Mouse (Mus musculus): ENCODE data around the gene Spata18. TPM values are rescaled to one million over a fixed set of nuclear protein-coding genes. Genes with fewer than 3 reads are reported as not detected.

Gene Spata18
- total RNA-seq, 2 experiments from 2014 or later = 0.27 to 0.28 TPM

DNA sequence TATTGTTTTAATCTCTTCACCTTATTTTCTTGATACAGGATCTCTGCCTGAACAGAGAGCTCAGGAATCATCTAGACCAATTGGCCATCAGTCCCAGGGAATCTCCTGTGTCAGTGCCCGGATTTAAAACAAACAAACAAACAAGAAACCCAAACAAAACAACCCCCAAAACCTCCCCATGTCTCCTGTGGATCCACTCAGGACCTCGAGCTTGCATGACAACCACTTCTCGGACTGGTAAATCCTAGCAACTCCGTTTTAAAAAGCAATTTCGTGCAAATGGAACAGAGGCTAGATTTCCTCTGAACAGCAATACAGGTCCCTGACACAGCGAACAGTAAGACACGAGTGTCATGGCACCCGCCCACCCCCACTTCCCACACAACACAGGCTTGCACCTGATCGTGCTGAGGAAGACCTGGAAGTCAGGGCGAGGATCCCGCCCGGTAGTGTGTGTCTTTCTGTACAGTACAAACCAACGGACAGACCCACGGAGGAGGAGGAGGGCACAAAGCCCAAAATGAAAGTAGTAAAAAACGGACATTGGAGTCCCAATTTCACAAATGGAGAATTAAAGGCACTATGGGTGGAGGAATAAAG lies 714 bp upstream of the Spata18 start:
- DNase-seq = peak in 1 of 2 experiments; percentile 33
- intact Hi-C loops (cut with DNase I) = no loop called here

DNA sequence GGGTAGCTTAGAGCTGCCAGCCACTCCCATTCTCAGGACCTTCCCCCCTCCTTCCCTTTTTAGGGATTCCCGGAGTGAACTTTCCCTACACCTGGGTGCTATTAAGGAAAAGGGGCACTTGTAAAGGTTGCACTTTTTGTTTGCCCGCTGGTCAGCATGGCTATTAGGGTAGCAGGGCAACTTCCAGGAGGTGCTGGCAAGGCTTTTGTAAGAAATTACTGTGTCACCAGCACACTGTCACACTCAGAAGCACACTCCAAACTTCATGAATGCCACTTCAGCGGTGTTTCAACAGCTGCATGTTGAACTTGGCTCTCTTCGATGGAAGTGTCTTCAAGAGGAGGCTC lies 649 bp downstream of the Spata18 start:
- no peak for DNase-seq
- intact Hi-C loops (cut with DNase I) = no loop called here

DNA sequence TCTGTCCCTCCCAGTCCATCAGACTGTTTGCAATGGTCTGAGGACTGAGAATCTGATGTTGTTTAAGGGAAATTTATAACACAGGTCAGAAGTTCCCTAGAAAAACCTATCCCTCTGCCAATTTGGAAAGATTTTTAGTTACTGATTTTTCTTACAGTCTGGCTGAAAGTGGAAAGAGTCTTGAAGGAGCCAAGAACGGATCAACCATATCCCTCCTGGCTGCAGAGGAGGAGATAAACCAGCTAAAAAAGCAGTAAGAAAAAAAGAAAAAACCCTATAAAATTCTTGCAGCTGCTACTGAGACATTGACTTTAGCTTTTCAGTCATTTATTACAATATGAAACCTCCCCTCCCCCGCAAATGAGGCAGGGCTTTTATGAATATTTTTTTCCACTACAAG lies 15.5 kb downstream of the Spata18 start:
- DNase-seq = no peak
- intact Hi-C loops (cut with DNase I) = no loop called here

DNA sequence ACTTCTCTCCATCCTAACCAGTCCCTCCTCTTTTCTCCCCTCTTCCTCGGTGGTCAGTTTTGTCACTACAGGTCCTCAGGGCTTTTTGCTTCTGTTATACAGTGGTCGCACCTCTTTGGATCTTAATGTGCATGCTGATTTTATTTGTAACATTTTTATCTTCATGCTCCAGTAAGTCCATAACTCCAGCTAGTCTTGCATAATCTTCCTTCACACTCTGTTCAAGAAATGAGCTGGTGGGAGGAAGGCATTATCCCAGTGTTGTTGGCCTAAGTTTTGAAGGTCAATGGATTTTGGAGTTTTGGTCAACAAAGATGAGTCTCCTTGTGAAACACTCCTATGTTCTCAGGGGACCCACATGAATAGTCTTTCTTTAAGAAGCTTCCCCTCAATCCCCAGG lies 16.7 kb downstream of the Spata18 start:
- intact Hi-C loops (cut with DNase I) = no loop called here
- no peak for DNase-seq

DNA sequence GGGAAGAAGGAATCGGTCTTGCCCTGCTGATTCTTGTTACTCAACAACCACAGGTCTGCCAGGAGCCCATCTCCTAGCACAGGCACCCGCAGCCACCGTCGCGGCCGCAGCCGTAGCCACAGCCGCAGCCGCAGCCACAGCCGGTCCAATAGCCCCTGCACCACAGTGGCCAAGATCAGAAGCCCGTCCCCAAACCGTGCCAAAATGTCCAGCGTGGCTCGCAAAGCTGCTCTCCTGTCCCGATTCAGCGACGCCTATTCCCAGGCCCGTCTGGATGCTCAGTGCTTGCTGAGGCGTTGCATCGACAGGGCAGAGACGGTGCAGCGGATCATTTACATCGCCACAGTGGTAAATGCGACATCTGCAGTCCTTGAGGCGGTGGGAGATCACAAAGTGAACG lies 18.2 kb downstream of the Spata18 start:
- DNase-seq = no peak
- intact Hi-C loops (cut with DNase I) = no loop called here

DNA sequence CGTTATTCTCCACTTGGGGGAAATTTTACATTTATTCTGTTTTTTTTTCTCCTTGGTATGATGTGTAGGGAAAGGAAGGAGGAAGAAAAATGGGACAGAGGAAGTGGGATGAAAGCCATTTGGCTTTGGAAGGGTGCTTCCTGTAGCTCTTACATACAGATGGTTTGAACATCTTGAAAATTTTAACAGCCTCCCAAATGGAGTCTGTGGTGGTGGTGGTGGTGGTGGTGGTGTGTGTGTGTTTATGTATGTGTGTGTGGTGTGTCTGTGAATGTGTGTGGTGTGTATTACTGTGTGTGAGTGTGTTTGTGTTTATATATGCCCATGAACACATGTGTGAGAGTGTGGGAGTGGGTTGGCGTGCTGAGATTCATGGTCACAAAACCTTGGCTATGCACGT lies 24.4 kb downstream of the Spata18 start:
- intact Hi-C loops (cut with DNase I) = no loop called here

DNA sequence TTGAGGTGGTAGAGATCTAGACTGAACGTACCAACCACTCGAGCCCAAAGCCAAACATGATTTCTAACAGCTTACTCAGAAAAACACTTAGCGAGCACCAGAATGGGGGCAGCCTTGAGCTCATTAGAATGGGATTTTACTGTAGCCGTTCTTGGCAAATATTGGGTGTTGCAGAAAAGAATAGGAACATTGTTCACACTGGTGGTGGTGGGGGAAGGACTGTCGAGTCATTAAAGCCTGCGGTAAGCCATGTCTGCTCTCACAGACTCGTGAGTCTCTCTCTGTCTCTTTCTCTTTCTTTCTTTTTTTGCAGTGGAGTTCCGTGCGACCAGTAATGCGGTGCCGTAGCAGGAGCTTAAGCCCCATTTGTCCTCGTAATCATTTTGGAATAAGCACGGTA lies 25.4 kb downstream of the Spata18 start:
- intact Hi-C loops (cut with DNase I) = no loop called here

More for the DNA sequence above, 24.4 kb downstream of the Spata18 start:
- DNase-seq = no peak

DNA sequence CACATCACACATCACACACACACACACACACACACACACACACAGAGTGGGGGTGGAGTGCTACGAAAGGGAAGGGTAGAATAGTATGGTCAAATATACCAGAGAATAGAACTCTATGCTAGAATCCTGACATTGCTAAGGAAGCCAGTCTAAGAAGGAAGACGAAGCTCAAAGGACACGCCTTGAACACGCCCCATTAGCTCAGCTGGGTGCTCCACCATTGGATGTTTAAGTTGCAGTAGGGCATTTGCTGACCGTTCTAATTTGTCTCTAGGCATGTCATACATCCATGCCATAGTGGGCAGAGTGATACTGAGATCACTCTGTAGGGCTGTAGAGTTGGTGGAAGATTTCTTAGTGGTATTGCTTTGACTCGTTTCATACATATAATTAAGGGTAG lies 32.0 kb downstream of the Spata18 start:
- intact Hi-C loops (cut with DNase I) = loop anchor here (10.0 kb wide), 3 partner anchors 252 to 382 kb away; partner anchors contain the start of gene Usp46
- no peak for DNase-seq

More for the DNA sequence above, 25.4 kb downstream of the Spata18 start:
- DNase-seq = no peak

DNA sequence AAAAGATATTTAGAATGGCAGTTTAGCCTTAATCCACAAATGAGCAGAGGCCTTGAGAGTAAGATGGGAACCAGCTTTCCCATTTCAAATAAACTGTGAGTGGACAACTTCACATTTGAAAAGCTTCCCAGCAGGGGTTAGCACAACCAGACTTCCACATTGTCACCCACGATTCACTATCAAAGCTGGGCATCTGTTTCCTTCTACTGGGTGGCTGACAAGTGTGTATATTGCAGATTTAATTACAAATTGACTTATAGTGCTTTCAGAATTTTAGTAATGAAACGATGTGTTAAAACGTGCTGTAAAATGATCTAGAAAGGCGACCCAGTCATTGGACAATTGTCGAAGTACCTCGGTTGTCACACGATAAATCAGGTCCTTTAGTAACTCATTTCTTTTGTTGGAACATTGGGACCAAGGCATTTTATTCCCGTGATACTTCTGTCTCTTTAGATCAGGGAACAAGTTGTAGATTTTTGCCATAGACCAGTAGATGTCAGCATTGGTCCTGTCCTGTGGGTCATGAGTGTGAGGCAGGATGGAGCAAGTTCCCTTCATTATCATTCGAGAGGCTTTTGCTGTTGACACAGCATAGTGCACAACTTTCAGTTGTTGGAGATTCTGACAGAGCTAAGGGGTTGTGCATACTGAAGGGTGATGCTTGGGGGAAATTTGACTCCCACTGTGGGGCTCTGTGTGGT lies 32.7 kb downstream of the Spata18 start:
- DNase-seq = no peak
- intact Hi-C loops (cut with DNase I) = loop anchor here (10.0 kb wide), 3 partner anchors 251 to 381 kb away; partner anchors contain the start of gene Usp46

DNA sequence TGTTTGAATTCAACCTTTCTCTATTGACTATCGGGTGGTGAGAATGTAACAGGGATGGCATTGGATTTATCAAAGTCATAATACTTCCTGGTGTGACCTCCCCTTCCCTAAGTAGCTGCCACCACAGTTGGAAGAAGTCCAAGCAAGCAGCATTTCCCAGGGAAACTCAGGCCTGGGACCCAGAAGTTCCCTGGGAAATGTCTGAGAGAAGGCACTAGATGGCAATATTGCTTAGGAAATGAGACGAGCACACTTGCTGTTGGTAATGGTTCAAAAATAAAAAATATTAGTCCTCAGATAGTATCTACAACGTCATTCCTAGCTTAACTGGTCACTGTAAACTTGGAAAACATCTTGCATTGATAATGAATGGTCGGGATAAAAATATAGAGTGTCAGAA lies 35.0 kb downstream of the Spata18 start:
- intact Hi-C loops (cut with DNase I) = loop anchor here (2.0 to 10.0 kb wide), 7 partner anchors 166 to 1471 kb away; partner anchors contain the start of gene Usp46
- DNase-seq = no peak

DNA sequence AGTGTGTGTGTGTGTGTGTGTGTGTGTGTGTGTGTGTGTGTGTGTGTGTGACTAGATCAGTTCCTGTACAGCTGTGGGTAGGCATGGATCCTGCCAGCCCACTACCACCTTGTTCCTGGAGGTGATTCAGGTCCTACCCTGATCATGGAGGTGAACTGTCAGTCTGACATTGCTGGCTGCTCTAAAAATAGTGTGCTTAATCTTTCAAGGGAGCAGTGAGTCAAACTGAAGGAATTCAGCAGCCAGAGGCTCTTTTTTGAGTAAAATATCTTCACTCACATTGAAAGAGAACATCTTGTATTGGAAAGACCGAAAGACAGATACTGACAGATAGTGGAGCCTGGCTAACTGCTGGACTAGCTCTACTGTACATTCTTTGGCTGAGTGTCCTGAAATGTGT lies 37.4 kb downstream of the Spata18 start:
- intact Hi-C loops (cut with DNase I) = loop anchor here (5.0 to 10.0 kb wide), 5 partner anchors 164 to 1254 kb away; partner anchors contain the start of gene Usp46
- DNase-seq = peak; percentile 17 to 33

DNA sequence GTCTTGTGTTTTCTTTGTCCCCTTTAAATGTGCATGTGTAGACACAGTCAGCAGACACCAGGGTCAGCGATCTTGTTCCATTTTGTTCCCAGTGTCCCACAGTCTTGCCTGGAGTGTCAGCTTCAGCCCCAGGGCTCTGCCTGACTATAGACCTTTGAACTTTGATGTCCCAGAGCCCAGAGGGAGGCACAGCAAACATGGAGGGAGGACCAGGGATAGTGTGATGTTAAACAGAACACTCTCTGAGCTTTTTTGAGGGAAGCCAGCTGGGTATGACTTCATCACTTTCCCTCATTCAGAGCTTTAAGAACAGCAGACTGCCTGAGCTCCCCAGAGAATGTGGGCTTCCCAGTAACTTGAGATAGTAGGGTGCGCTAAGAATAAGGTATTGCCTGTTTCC lies 39.0 kb downstream of the Spata18 start:
- no peak for DNase-seq
- intact Hi-C loops (cut with DNase I) = no loop called here

DNA sequence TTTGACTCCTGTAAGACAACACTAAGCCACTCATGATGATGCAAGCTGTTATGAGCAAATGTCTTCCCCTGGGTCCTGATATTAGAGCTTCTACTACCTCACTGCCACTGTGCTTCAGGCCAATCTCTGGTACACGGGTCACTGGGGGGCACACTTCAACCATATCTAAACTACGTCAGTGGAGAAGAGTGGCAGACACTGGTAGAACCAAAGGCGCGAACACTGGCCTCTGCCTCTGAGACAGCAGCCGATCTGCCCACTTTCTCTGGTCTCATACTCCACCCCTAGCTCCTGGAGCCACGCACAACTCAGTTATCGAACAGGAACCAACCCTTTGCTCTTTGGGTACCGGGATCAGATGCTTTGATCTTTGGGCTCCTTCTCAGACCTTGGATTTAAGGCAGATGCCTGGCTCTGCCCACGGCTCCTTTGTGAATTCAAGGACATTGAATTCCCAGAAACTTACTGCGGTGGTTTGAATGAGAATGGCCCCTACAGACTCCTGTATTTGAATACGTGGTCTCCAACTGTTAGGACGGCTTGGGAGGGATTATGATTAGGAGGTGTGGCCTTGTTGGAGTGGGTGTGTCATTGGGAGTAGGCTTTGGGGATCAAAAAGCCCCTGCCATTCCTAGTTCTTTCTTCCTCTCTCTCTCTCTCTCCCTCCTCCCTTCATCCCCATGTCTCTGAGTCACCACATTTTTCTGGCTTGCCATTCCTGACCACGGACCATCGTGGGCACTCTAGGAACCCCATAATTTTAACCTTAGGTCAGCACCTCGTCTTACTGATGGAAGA lies 40.7 kb downstream of the Spata18 start:
- intact Hi-C loops (cut with DNase I) = no loop called here
- no peak for DNase-seq

DNA sequence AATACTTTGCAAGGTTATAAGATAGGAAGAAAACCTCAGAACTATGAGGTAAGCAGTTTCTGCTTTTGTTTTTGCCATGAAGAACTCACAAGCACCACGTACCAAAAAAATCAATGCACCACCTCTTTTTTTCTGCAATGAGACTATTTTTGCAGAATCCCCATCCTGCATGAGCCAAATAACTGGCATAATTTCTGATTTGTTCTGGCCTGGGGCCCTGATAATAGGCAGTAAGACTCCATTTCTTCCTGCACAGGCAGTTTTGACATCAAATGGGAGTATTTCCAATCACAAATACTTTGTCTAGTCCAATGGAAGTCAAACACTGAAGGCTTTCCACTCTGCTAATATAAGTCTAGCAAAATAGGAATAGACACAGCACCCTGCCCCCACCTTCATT lies 42.6 kb downstream of the Spata18 start:
- intact Hi-C loops (cut with DNase I) = no loop called here
- no peak for DNase-seq

DNA sequence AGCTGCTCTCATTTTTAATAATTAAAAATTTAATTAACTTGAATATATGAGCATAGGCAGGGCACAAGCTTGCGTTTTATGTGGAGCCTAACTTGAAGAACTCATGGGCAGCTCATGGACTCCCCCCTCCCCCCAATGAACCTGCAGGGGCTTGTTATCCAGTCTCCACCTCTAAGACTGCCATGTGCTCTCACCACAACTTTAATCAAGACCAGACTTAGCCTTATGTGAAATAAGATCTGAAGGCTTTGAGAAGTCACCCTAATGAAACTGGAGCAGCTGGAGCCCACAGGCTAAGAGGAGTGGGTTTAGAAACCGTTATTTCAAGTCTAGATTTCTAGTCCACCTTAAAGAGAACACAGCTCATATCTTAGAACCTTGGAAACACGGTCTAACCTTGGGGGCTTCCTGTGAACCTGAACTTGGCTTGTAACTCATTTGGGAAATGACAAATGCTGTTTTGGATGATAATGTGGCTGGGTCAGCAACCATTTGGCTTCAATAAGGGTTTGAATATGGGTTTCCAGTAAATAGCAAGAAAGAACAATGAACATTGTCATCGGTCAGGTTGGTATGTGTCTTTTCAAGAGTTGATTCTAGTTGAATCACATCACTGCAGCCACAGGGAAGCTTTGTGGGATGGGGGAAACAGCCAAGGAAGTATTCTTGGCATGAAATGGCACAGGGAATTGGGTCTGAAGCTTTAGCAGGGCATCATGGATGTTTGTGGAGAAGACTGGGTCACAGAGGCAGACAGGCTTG lies 43.3 kb downstream of the Spata18 start:
- intact Hi-C loops (cut with DNase I) = no loop called here
- DNase-seq = no peak

DNA sequence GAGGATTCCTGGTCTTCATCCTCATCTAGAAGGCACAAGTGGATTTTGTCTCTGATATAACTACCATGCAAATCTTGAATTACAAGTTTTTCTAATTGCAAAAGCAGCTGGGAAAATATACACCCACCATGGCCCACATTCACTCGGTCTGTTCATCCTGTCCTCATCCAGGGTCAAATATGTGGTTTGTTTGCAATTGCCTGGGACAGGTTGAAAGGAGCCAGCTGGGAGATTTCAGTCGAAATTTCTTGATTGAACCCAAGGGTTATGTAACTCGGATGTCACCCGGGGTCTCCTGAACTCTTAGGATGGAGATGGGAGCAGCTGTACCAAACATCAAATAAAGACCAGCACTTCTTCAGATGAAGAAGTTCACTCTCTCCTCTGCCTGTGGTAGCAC lies 46.5 kb downstream of the Spata18 start:
- no peak for DNase-seq
- intact Hi-C loops (cut with DNase I) = no loop called here

DNA sequence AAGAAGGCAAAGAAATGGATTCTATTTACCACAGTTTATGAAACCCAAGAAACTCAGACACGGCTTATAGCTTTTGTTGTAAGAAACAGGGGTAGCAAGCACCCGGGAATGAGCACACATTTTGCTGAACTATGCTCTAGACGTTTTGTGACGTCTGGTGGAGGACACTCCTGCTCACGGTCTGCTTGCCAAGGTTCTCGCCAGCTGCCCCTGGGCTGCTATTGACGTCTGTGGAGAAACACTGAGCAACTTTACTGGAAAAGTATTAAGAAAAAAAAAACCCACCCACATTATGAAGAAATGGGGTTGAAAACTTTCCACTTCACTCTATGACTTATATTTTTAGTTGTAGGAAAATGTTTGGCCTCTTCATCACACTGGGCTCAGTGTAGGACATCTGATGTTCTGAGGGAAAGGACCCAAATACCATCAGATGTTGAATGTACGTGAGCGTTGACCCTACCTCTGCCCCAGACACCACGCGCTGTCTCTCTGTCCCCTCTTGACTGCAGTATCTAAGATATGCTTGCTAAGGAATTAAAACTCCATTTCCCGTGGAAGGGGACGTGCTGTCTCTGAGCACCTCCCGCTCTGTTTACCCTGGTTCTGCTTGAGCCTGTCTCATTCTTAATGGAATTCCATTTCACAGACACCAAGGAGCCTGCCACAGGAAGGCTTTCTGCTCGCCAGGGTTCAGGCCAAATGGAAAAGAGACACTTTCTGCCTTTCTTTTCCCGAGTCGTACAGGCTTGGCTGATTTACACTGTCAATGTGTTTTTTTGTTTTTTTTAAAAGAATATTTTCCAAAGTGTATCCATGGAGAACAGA lies 50.1 kb downstream of the Spata18 start:
- DNase-seq = peak in 1 of 2 experiments; percentile 31
- intact Hi-C loops (cut with DNase I) = no loop called here

DNA sequence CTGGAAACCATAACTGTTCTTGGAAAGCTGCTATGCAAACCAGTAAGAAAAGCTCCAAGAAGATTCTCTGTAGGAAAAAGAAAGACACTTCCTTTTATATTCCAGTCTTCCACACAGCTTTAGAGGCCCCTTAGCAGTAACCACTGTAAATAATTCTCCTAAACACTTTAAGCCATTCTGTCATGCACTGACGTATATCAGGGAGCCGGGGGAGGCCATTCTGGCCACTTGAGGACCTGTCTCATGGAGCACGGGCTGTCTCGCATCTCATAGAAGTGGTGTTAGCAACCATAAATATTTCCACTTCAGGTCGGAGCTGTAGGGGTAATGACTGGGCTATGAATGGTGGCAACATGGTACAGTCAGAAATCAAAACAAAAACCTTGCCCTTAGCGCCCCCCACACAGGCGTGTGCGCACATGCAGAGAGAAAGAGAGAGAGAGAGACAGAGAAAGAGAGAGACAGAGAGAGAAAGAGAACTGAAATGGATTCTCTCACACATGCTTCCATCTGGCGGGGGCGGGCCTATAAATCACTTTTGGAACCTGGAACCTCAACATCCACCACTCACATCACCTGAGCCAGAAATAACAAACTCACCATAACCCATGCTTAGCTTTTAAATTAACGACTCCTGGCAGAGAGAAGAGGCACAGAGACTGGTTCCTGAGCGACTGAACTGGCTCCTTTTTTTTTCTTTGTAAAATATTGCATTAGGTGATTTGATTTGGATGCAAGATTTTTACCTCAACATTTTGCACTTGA lies 50.9 kb downstream of the Spata18 start:
- DNase-seq = no peak
- intact Hi-C loops (cut with DNase I) = no loop called here

DNA sequence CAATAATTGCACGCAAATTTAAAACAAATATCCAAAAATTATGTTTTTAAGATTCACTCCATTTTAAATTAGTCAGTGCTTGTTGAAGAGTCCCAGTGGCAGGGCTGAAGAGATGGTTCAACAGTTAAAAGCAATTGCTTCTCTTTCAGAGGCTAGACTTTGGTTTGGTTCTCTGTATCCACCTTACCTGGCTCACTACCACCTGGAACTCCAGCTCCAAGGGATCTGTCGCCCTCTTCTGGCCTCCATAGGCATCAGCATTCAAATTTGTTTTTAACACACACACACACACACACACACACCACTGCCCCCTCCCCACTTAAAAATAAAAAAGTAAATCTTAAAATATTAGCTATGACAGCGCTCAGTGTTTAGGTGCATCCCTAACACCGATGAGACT lies 51.9 kb downstream of the Spata18 start:
- no peak for DNase-seq
- intact Hi-C loops (cut with DNase I) = no loop called here

Data from heart, postnatal 36 days (tissue).